Mouse (Mus musculus): ENCODE measurements around the gene Rbbp8nl. TPM values are rescaled to one million over a fixed set of nuclear protein-coding genes. Genes with fewer than 3 reads are reported as not detected.

The Rbbp8nl gene
- polyA plus RNA-seq, 1 experiment = not detected

- no peak for TF ChIP-seq CTCF (IDR thresholded peaks at IDR 0.05; ENCODE audit: extremely low read depth, insufficient read depth, low read length)
- TF ChIP-seq POLR2A (IDR thresholded peaks at IDR 0.05; ENCODE audit: extremely low read depth, insufficient read depth, low read length) = no peak
- Histone ChIP-seq H3K27ac (ENCODE audit: insufficient read depth, low read length) (no peak overlapping the region), H3K4me1 (ENCODE audit: control insufficient read depth, insufficient read depth, low read length) (no peaks in the 10 kb centered on the region), H3K4me3 (ENCODE audit: insufficient read depth, low read length) (no peak overlapping the region)
Measured at GRCm38 (mm10) chr2:180307680-180308079, 18.0 kb upstream of the Rbbp8nl start.

GRCm38 (mm10) chr2:180306423-180307168, 16.9 kb upstream of the Rbbp8nl start:
- H3K4me3 ChIP-seq (ENCODE audit: insufficient read depth, low read length) = no peak overlapping the region
- no peak overlapping the region for H3K27ac ChIP-seq (ENCODE audit: insufficient read depth, low read length)
- H3K4me1 ChIP-seq (ENCODE audit: control insufficient read depth, insufficient read depth, low read length) = no peaks in the 10 kb centered on the region
- TF ChIP-seq POLR2A (IDR thresholded peaks at IDR 0.05; ENCODE audit: extremely low read depth, insufficient read depth, low read length) (no peak), CTCF (IDR thresholded peaks at IDR 0.05; ENCODE audit: extremely low read depth, insufficient read depth, low read length) (no peak)

GRCm38 (mm10) chr2:180306009-180306408, 16.3 kb upstream of the Rbbp8nl start:
- TF ChIP-seq CTCF (IDR thresholded peaks at IDR 0.05; ENCODE audit: extremely low read depth, insufficient read depth, low read length) (no peak), POLR2A (IDR thresholded peaks at IDR 0.05; ENCODE audit: extremely low read depth, insufficient read depth, low read length) (no peak)
- no peak overlapping the region for H3K27ac ChIP-seq (ENCODE audit: insufficient read depth, low read length)
- H3K4me3 ChIP-seq (ENCODE audit: insufficient read depth, low read length) = no peak overlapping the region
- no peaks in the 10 kb centered on the region for H3K4me1 ChIP-seq (ENCODE audit: control insufficient read depth, insufficient read depth, low read length)

- TF ChIP-seq POLR2A (IDR thresholded peaks at IDR 0.05; ENCODE audit: extremely low read depth, insufficient read depth, low read length) = no peak
- TF ChIP-seq CTCF (IDR thresholded peaks at IDR 0.05; ENCODE audit: extremely low read depth, insufficient read depth, low read length) = no peak
- Histone ChIP-seq H3K4me3 (ENCODE audit: insufficient read depth, low read length) (no peak overlapping the region), H3K27ac (ENCODE audit: insufficient read depth, low read length) (no peak overlapping the region), H3K4me1 (ENCODE audit: control insufficient read depth, insufficient read depth, low read length) (no peaks in the 10 kb centered on the region)
Measured at GRCm38 (mm10) chr2:180305490-180305889, 15.8 kb upstream of the Rbbp8nl start.

- no peak overlapping the region for H3K4me3 ChIP-seq (ENCODE audit: insufficient read depth, low read length)
- H3K4me1 ChIP-seq (ENCODE audit: control insufficient read depth, insufficient read depth, low read length) = no peaks in the 10 kb centered on the region
- no peak overlapping the region for H3K27ac ChIP-seq (ENCODE audit: insufficient read depth, low read length)
- TF ChIP-seq POLR2A (IDR thresholded peaks at IDR 0.05; ENCODE audit: extremely low read depth, insufficient read depth, low read length) (no peak), CTCF (IDR thresholded peaks at IDR 0.05; ENCODE audit: extremely low read depth, insufficient read depth, low read length) (no peak)
Measured at GRCm38 (mm10) chr2:180304554-180304953, 14.9 kb upstream of the Rbbp8nl start.

GRCm38 (mm10) chr2:180303468-180303867, 13.8 kb upstream of the Rbbp8nl start:
- H3K4me3 ChIP-seq (ENCODE audit: insufficient read depth, low read length) = no peak overlapping the region
- H3K27ac ChIP-seq (ENCODE audit: insufficient read depth, low read length) = no peak overlapping the region
- no peaks in the 10 kb centered on the region for H3K4me1 ChIP-seq (ENCODE audit: control insufficient read depth, insufficient read depth, low read length)
- TF ChIP-seq POLR2A (IDR thresholded peaks at IDR 0.05; ENCODE audit: extremely low read depth, insufficient read depth, low read length) = no peak
- no peak for TF ChIP-seq CTCF (IDR thresholded peaks at IDR 0.05; ENCODE audit: extremely low read depth, insufficient read depth, low read length)

- H3K4me3 ChIP-seq (ENCODE audit: insufficient read depth, low read length) = no peak overlapping the region
- H3K4me1 ChIP-seq (ENCODE audit: control insufficient read depth, insufficient read depth, low read length) = no peaks in the 10 kb centered on the region
- no peak overlapping the region for H3K27ac ChIP-seq (ENCODE audit: insufficient read depth, low read length)
- TF ChIP-seq CTCF (IDR thresholded peaks at IDR 0.05; ENCODE audit: extremely low read depth, insufficient read depth, low read length) (no peak), POLR2A (IDR thresholded peaks at IDR 0.05; ENCODE audit: extremely low read depth, insufficient read depth, low read length) (no peak)
Measured at GRCm38 (mm10) chr2:180302201-180302600, 12.5 kb upstream of the Rbbp8nl start.

GRCm38 (mm10) chr2:180300771-180301170, 11.1 kb upstream of the Rbbp8nl start:
- Histone ChIP-seq H3K4me3 (ENCODE audit: insufficient read depth, low read length) (no peak overlapping the region), H3K27ac (ENCODE audit: insufficient read depth, low read length) (no peak overlapping the region), H3K4me1 (ENCODE audit: control insufficient read depth, insufficient read depth, low read length) (no peaks in the 10 kb centered on the region)
- no peak for TF ChIP-seq CTCF (IDR thresholded peaks at IDR 0.05; ENCODE audit: extremely low read depth, insufficient read depth, low read length)
- TF ChIP-seq POLR2A (IDR thresholded peaks at IDR 0.05; ENCODE audit: extremely low read depth, insufficient read depth, low read length) = no peak

- Histone ChIP-seq H3K27ac (ENCODE audit: insufficient read depth, low read length) (no peak overlapping the region), H3K4me1 (ENCODE audit: control insufficient read depth, insufficient read depth, low read length) (no peaks in the 10 kb centered on the region), H3K4me3 (ENCODE audit: insufficient read depth, low read length) (no peak overlapping the region)
- TF ChIP-seq POLR2A (IDR thresholded peaks at IDR 0.05; ENCODE audit: extremely low read depth, insufficient read depth, low read length) = no peak
- no peak for TF ChIP-seq CTCF (IDR thresholded peaks at IDR 0.05; ENCODE audit: extremely low read depth, insufficient read depth, low read length)
Measured at GRCm38 (mm10) chr2:180300252-180300651, 10.6 kb upstream of the Rbbp8nl start.

- no peaks in the 10 kb centered on the region for H3K4me1 ChIP-seq (ENCODE audit: control insufficient read depth, insufficient read depth, low read length)
- no peak for TF ChIP-seq POLR2A (IDR thresholded peaks at IDR 0.05; ENCODE audit: extremely low read depth, insufficient read depth, low read length)
- no peak for TF ChIP-seq CTCF (IDR thresholded peaks at IDR 0.05; ENCODE audit: extremely low read depth, insufficient read depth, low read length)
- H3K27ac ChIP-seq (ENCODE audit: insufficient read depth, low read length) = no peak overlapping the region
- no peak overlapping the region for H3K4me3 ChIP-seq (ENCODE audit: insufficient read depth, low read length)
Measured at GRCm38 (mm10) chr2:180292906-180293305, 3.2 kb upstream of the Rbbp8nl start.

Measured in cortical plate, adult 2 months (tissue).